19 mouse cellular contexts compared by ENCODE assay signal in genomic region chr1:71680046-71680672, GRCm38 (mm10).
"Had no signal": no experiment of that assay in that cellular context is flagged by ENCODE, and none has a peak within 500 bp of the region (broad histone marks: within the 10 kb centered on the region; RNA-seq: fewer than 3 reads in every experiment).

No protein-coding gene starts in this region.

- H3K9me3 ChIP-seq: kidney, embryonic 15.5 days; limb, embryonic 12.5 days; liver, embryonic 13.5 days; lung, embryonic 15.5 days; megakaryocyte, embryonic 14.5 days; midbrain, embryonic 15.5 days; neural tube, embryonic 13.5 days had no signal

- H3K9ac ChIP-seq: kidney, embryonic 15.5 days; limb, embryonic 12.5 days; liver, embryonic 13.5 days; liver, postnatal 0 days; lung, embryonic 15.5 days; midbrain, embryonic 15.5 days; neural tube, embryonic 13.5 days had no signal

- ATAC-seq: liver, postnatal 0 days; midbrain, embryonic 15.5 days had no signal

- H3K27ac ChIP-seq: kidney, embryonic 15.5 days; limb, embryonic 12.5 days; liver, embryonic 13.5 days; lung, embryonic 15.5 days; macrophage; midbrain, embryonic 15.5 days; neural tube, embryonic 13.5 days had no signal

- H3K4me1 ChIP-seq: megakaryocyte, embryonic 14.5 days had no signal

- DNase-seq: kidney, adult 2 months; kidney, postnatal 14 days; layer of hippocampus, postnatal 36 days; liver; liver, embryonic 13.5 days; liver, postnatal 0 days; lung, postnatal 14 days; right cerebral cortex, adult 18-20 months; right cerebral cortex, postnatal 25 days; thymus, adult 2 months; thymus, postnatal 25 days had no signal

- H3K4me3 ChIP-seq: kidney, embryonic 15.5 days; limb, embryonic 12.5 days; liver, embryonic 13.5 days; lung, embryonic 15.5 days; megakaryocyte, embryonic 14.5 days; midbrain, embryonic 15.5 days; neural tube, embryonic 13.5 days had no signal

- H3K4me2 ChIP-seq: kidney, embryonic 15.5 days; limb, embryonic 12.5 days; liver, embryonic 13.5 days; lung, embryonic 15.5 days; midbrain, embryonic 11.5 days; midbrain, embryonic 15.5 days; neural tube, embryonic 13.5 days had no signal

- H3K36me3 ChIP-seq: kidney, embryonic 15.5 days; limb, embryonic 12.5 days; liver, embryonic 13.5 days; lung, embryonic 15.5 days; midbrain, embryonic 15.5 days; neural tube, embryonic 13.5 days had no signal

- H3K27me3 ChIP-seq: kidney, embryonic 15.5 days; limb, embryonic 12.5 days; liver, embryonic 13.5 days; lung, embryonic 15.5 days; megakaryocyte, embryonic 14.5 days; midbrain, embryonic 15.5 days; neural tube, embryonic 13.5 days had no signal
